Mouse (Mus musculus) left cerebral cortex, adult 9 months (tissue): ENCODE results near the gene Ints14.
"Not testable (repeated sequence)": the region's sequence is repeated elsewhere in the genome, so short reads cannot be mapped to it uniquely, and the experiment has no call there.

Experiments used
- DNase-seq, 2 experiments: peaks; one replicate each; pipeline ENCODE4 v3.0.0; 2022; ENCODE audit warnings: low spot score in 2 of 2

Gene Ints14

GRCm38 (mm10) chr9:64952055-64952454 is 8.7 kb upstream of the Ints14 start:
- no peak for DNase-seq

- DNase-seq = no peak
These were observed 7.5 kb upstream of the Ints14 start for GRCm38 (mm10) chr9:64953190-64953589.

- peak in 1 of 2 experiments; percentile 12 for DNase-seq
These were observed 4.4 kb upstream of the Ints14 start for GRCm38 (mm10) chr9:64956337-64956736.

- DNase-seq = no peak
These were observed 3.4 kb upstream of the Ints14 start for GRCm38 (mm10) chr9:64957276-64957675.

GRCm38 (mm10) chr9:64960978-64961320 is 244 bp downstream of the Ints14 start:
- no peak for DNase-seq

GRCm38 (mm10) chr9:64980548-64980947 is 19.8 kb downstream of the Ints14 start:
- DNase-seq = no peak

GRCm38 (mm10) chr9:64981904-64982303 is 21.2 kb downstream of the Ints14 start:
- DNase-seq = no peak

GRCm38 (mm10) chr9:64985037-64985794 is 24.5 kb downstream of the Ints14 start:
- DNase-seq = no peak

GRCm38 (mm10) chr9:64985807-64986206 is 25.1 kb downstream of the Ints14 start:
- no peak for DNase-seq

- DNase-seq = no peak
These were observed 26.9 kb downstream of the Ints14 start for GRCm38 (mm10) chr9:64987651-64988050.

GRCm38 (mm10) chr9:64988443-64988842 is 27.7 kb downstream of the Ints14 start:
- DNase-seq = no peak

GRCm38 (mm10) chr9:64990291-64990690 is 29.6 kb downstream of the Ints14 start:
- DNase-seq = no peak

GRCm38 (mm10) chr9:64995464-64995863 is 34.8 kb downstream of the Ints14 start:
- DNase-seq = not testable (repeated sequence)

GRCm38 (mm10) chr9:65001481-65001880 is 40.8 kb downstream of the Ints14 start:
- no peak for DNase-seq

- no peak for DNase-seq
These were observed 45.0 kb downstream of the Ints14 start for GRCm38 (mm10) chr9:65005737-65006136.

- no peak for DNase-seq
These were observed 49.9 kb downstream of the Ints14 start for GRCm38 (mm10) chr9:65010632-65011031.

GRCm38 (mm10) chr9:65011304-65011703 is 50.6 kb downstream of the Ints14 start:
- no peak for DNase-seq

- no peak for DNase-seq
These were observed 54.9 kb downstream of the Ints14 start for GRCm38 (mm10) chr9:65015461-65016222.

GRCm38 (mm10) chr9:65016241-65016977 is 55.7 kb downstream of the Ints14 start:
- DNase-seq = no peak

- no peak for DNase-seq
These were observed 56.5 kb downstream of the Ints14 start for GRCm38 (mm10) chr9:65016978-65017827.

- no peak for DNase-seq
These were observed 57.2 kb downstream of the Ints14 start for GRCm38 (mm10) chr9:65017896-65018295.
